Mouse (Mus musculus): Measurements from ENCODE around the gene Mmp2. TPM values are rescaled to one million over a fixed set of nuclear protein-coding genes. Genes with fewer than 3 reads are reported as not detected.

The Mmp2 gene
- total RNA-seq, 1 experiment, result 54.8 TPM

DNA sequence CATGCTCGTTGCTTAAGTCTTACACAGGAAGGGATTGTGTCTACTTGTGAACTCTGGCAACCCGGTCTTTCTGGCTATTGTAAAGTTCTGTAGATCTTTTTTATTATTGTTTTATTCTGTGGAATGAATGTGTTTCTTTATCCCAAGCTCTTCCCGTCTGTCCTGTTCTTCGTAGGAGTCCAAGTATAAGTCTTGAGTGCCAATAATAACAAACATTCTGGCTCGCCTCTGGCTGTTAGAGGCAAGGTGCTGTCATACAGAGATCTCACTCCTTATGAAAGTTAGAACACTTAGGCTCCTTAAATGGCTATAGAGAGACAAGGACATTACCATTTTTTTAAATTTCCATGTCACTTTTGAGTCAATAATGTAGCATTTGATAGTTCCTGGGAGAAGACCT lies 69.5 kb downstream of the Mmp2 start:
- no peaks in the 10 kb centered on the region for H3K9me3 ChIP-seq (ENCODE audit: control insufficient read depth, insufficient read depth, low read depth, low read length)
- in situ Hi-C loops (cut with MboI; ENCODE audit: low sequenced_read_pairs in 2 of 2, unreplicated experiment in 2 of 2), result no loop called here
- no peak overlapping the region for H3K4me3 ChIP-seq (ENCODE audit: insufficient read depth in 1 of 2, low read depth in 1 of 2, low read length in 2 of 2, poor library complexity in 1 of 2, severe bottlenecking in 1 of 2)
- TF ChIP-seq HCFC1 (IDR thresholded peaks at IDR 0.05; ENCODE audit: borderline replicate concordance, insufficient read depth, low read length) (no peak), CHD2 (IDR thresholded peaks at IDR 0.05; ENCODE audit: low read depth, low read length) (no peak), ZC3H11A (IDR thresholded peaks at IDR 0.05; ENCODE audit: borderline replicate concordance, low read depth, low read length) (no peak), ZNF384 (IDR thresholded peaks at IDR 0.05; ENCODE audit: low read depth, low read length) (no peak), MAFK (IDR thresholded peaks at IDR 0.05; ENCODE audit: insufficient read depth, low read depth, low read length) (no peak)
- H3K4me1 ChIP-seq (ENCODE audit: control insufficient read depth in 2 of 2, insufficient read depth in 2 of 2, low read length in 2 of 2, poor library complexity in 1 of 2), result no peaks in the 10 kb centered on the region
- DNase-seq (ENCODE audit: low read depth, low spot score), result no peak
- no peak overlapping the region for H3K27ac ChIP-seq (ENCODE audit: insufficient read depth, low read depth, low read length, poor library complexity, severe bottlenecking)
- H3K36me3 ChIP-seq (ENCODE audit: control insufficient read depth, insufficient read depth, low read length, poor library complexity, severe bottlenecking), result no peaks in the 10 kb centered on the region
- H3K9ac ChIP-seq (ENCODE audit: insufficient read depth, low read depth, low read length, poor library complexity, severe bottlenecking), result no peak overlapping the region

DNA sequence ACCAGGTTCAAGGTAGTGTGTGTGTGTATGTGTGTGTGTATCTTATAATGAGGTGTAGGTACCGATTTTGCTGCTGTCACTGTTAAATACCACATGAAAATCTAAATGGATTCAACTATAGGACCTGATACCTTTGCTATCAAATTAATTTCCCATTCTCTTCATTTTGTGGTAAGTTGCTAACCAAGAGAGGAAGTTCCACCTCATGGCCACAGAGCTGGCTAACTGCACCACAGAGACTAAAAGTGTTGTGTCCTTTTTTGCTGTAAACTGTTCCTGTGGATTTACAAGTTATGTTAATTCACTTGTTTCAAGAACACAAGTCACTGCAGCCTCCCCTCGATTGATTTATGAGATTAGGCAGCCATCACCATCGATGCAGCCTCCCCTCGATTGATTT lies 70.7 kb downstream of the Mmp2 start:
- in situ Hi-C loops (cut with MboI; ENCODE audit: low sequenced_read_pairs in 2 of 2, unreplicated experiment in 2 of 2), result no loop called here

DNA sequence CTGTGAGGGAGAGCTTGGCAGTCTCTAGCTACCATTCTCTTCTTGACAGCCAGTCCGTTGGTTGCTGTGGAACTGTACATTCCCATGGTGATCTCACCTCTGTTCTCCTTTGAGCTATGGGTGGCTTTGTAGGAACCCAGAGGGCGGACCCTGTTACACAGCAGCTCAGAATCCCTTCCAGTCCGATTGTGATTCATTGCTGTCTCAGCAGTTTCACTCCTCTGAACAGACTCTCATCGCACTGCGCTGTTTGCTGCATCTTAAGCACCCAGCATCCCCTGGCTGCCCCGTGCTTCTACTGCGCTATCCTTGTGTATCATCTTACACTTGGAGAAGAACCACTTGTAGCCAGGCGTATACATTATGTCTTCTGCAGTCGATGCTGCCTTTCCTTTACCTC lies 72.5 kb downstream of the Mmp2 start:
- H3K9ac ChIP-seq (ENCODE audit: insufficient read depth, low read depth, low read length, poor library complexity, severe bottlenecking), result no peak overlapping the region

More for the DNA sequence above, 70.7 kb downstream of the Mmp2 start:
- no peak for DNase-seq (ENCODE audit: low read depth, low spot score)
- Histone ChIP-seq H3K27ac (ENCODE audit: insufficient read depth, low read depth, low read length, poor library complexity, severe bottlenecking) (no peak overlapping the region), H3K9ac (ENCODE audit: insufficient read depth, low read depth, low read length, poor library complexity, severe bottlenecking) (no peak overlapping the region), H3K4me3 (ENCODE audit: insufficient read depth in 1 of 2, low read depth in 1 of 2, low read length in 2 of 2, poor library complexity in 1 of 2, severe bottlenecking in 1 of 2) (no peak overlapping the region), H3K36me3 (ENCODE audit: control insufficient read depth, insufficient read depth, low read length, poor library complexity, severe bottlenecking) (no peaks in the 10 kb centered on the region), H3K4me1 (ENCODE audit: control insufficient read depth in 2 of 2, insufficient read depth in 2 of 2, low read length in 2 of 2, poor library complexity in 1 of 2) (no peaks in the 10 kb centered on the region), H3K9me3 (ENCODE audit: control insufficient read depth, insufficient read depth, low read depth, low read length) (no peaks in the 10 kb centered on the region)
- TF ChIP-seq ZNF384 (IDR thresholded peaks at IDR 0.05; ENCODE audit: low read depth, low read length), result no peak
- TF ChIP-seq ZC3H11A (IDR thresholded peaks at IDR 0.05; ENCODE audit: borderline replicate concordance, low read depth, low read length), result no peak
- no peak for TF ChIP-seq MAFK (IDR thresholded peaks at IDR 0.05; ENCODE audit: insufficient read depth, low read depth, low read length)
- TF ChIP-seq CHD2 (IDR thresholded peaks at IDR 0.05; ENCODE audit: low read depth, low read length), result no peak
- no peak for TF ChIP-seq HCFC1 (IDR thresholded peaks at IDR 0.05; ENCODE audit: borderline replicate concordance, insufficient read depth, low read length)

DNA sequence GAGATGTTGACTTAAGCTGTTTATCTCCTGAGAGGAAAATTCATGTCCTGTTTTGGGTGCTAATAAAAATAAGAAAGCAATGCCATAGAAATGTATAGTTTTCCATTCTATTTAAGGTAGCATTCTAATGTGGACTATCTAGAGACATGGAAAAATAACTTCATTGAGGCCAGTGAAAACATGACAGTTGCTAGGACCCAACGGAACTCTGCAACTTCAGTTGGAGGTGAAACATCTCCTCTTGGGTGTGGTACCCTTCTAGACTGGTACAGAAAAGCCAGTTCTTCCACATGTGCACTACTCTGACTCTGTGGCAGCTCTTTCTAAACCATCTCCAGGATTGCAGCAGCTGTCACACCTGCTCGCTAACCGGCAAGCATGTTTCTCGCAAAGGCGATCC lies 74.0 kb downstream of the Mmp2 start, which contains the start of gene Capns2:
Gene Capns2, plus strand, starts transcription at position 301 of the 400 bp plus-strand sequence.
- H3K36me3 ChIP-seq (ENCODE audit: control insufficient read depth, insufficient read depth, low read length, poor library complexity, severe bottlenecking), result no peaks in the 10 kb centered on the region
- no peak for DNase-seq (ENCODE audit: low read depth, low spot score)
- H3K27ac ChIP-seq (ENCODE audit: insufficient read depth, low read depth, low read length, poor library complexity, severe bottlenecking), result no peak within 1 kb of the TSS
- TF ChIP-seq CHD2 (IDR thresholded peaks at IDR 0.05; ENCODE audit: low read depth, low read length), result no peak
- TF ChIP-seq ZC3H11A (IDR thresholded peaks at IDR 0.05; ENCODE audit: borderline replicate concordance, low read depth, low read length), result no peak
- no peak for TF ChIP-seq HCFC1 (IDR thresholded peaks at IDR 0.05; ENCODE audit: borderline replicate concordance, insufficient read depth, low read length)
- no peak for TF ChIP-seq MAFK (IDR thresholded peaks at IDR 0.05; ENCODE audit: insufficient read depth, low read depth, low read length)
- TF ChIP-seq ZNF384 (IDR thresholded peaks at IDR 0.05; ENCODE audit: low read depth, low read length), result no peak
- in situ Hi-C loops (cut with MboI; ENCODE audit: low sequenced_read_pairs in 2 of 2, unreplicated experiment in 2 of 2), result no loop called here
- no peak within 1 kb of the TSS for H3K4me3 ChIP-seq (ENCODE audit: insufficient read depth in 1 of 2, low read depth in 1 of 2, low read length in 2 of 2, poor library complexity in 1 of 2, severe bottlenecking in 1 of 2)
- H3K9ac ChIP-seq (ENCODE audit: insufficient read depth, low read depth, low read length, poor library complexity, severe bottlenecking), result no peak within 1 kb of the TSS
- H3K4me1 ChIP-seq (ENCODE audit: control insufficient read depth in 2 of 2, insufficient read depth in 2 of 2, low read length in 2 of 2, poor library complexity in 1 of 2), result no peaks in the 10 kb centered on the region
- H3K9me3 ChIP-seq (ENCODE audit: control insufficient read depth, insufficient read depth, low read depth, low read length), result no peaks in the 10 kb centered on the region

More for the DNA sequence above, 72.5 kb downstream of the Mmp2 start:
- DNase-seq (ENCODE audit: low read depth, low spot score), result no peak
- no peaks in the 10 kb centered on the region for H3K9me3 ChIP-seq (ENCODE audit: control insufficient read depth, insufficient read depth, low read depth, low read length)
- H3K27ac ChIP-seq (ENCODE audit: insufficient read depth, low read depth, low read length, poor library complexity, severe bottlenecking), result no peak overlapping the region
- H3K4me3 ChIP-seq (ENCODE audit: insufficient read depth in 1 of 2, low read depth in 1 of 2, low read length in 2 of 2, poor library complexity in 1 of 2, severe bottlenecking in 1 of 2), result no peak overlapping the region
- no peaks in the 10 kb centered on the region for H3K36me3 ChIP-seq (ENCODE audit: control insufficient read depth, insufficient read depth, low read length, poor library complexity, severe bottlenecking)
- TF ChIP-seq ZC3H11A (IDR thresholded peaks at IDR 0.05; ENCODE audit: borderline replicate concordance, low read depth, low read length) (no peak), MAFK (IDR thresholded peaks at IDR 0.05; ENCODE audit: insufficient read depth, low read depth, low read length) (peak; percentile 78; the same call in 1 of the 2 replicates)
- in situ Hi-C loops (cut with MboI; ENCODE audit: low sequenced_read_pairs in 2 of 2, unreplicated experiment in 2 of 2), result no loop called here
- no peaks in the 10 kb centered on the region for H3K4me1 ChIP-seq (ENCODE audit: control insufficient read depth in 2 of 2, insufficient read depth in 2 of 2, low read length in 2 of 2, poor library complexity in 1 of 2)

DNA sequence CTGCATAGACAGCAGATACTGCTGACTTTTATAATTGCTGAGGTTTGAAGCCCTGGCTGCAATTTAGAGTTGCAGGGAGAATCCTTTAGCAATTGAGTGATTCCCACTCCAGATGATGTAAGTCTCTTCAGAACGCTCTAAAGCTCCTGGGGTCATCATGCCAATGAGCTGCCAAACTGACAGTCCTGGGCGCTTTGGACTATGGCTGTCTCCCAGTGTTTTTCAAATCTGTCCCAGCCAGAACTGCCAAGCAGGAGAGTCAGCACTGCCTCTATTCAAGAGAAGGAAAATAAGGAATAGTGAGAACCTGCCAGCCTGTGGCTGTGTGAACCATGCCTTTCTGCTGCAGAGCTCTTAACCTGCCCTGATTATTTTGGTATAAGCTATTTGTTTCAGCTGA lies 75.9 kb downstream of the Mmp2 start:
- TF ChIP-seq ZC3H11A (IDR thresholded peaks at IDR 0.05; ENCODE audit: borderline replicate concordance, low read depth, low read length) (no peak), CHD2 (IDR thresholded peaks at IDR 0.05; ENCODE audit: low read depth, low read length) (no peak), ZNF384 (IDR thresholded peaks at IDR 0.05; ENCODE audit: low read depth, low read length) (no peak), MAFK (IDR thresholded peaks at IDR 0.05; ENCODE audit: insufficient read depth, low read depth, low read length) (no peak), HCFC1 (IDR thresholded peaks at IDR 0.05; ENCODE audit: borderline replicate concordance, insufficient read depth, low read length) (no peak)
- DNase-seq (ENCODE audit: low read depth, low spot score), result no peak
- H3K4me1 ChIP-seq (ENCODE audit: control insufficient read depth in 2 of 2, insufficient read depth in 2 of 2, low read length in 2 of 2, poor library complexity in 1 of 2), result no peaks in the 10 kb centered on the region

More for the DNA sequence above, 75.9 kb downstream of the Mmp2 start:
- Histone ChIP-seq H3K36me3 (ENCODE audit: control insufficient read depth, insufficient read depth, low read length, poor library complexity, severe bottlenecking) (no peaks in the 10 kb centered on the region), H3K9ac (ENCODE audit: insufficient read depth, low read depth, low read length, poor library complexity, severe bottlenecking) (no peak overlapping the region), H3K9me3 (ENCODE audit: control insufficient read depth, insufficient read depth, low read depth, low read length) (no peaks in the 10 kb centered on the region), H3K4me3 (ENCODE audit: insufficient read depth in 1 of 2, low read depth in 1 of 2, low read length in 2 of 2, poor library complexity in 1 of 2, severe bottlenecking in 1 of 2) (no peak overlapping the region), H3K27ac (ENCODE audit: insufficient read depth, low read depth, low read length, poor library complexity, severe bottlenecking) (no peak overlapping the region)
- in situ Hi-C loops (cut with MboI; ENCODE audit: low sequenced_read_pairs in 2 of 2, unreplicated experiment in 2 of 2), result no loop called here

Other genes with a start within 250 kb of the Mmp2 start
- gene Irx6, start 153.0 kb upstream of the Mmp2 start, total RNA-seq (2012; rRNA removed), result not detected in 2 replicates
- gene Lpcat2, start 28.0 kb downstream of the Mmp2 start, total RNA-seq (2012; rRNA removed), result 1.8 and 2.5 TPM in 2 replicates
- 0.67 and 0.85 TPM in 2 replicates for gene Capns2, start 74.1 kb downstream of the Mmp2 start, total RNA-seq (2012; rRNA removed)
- gene Slc6a2, start 132.8 kb downstream of the Mmp2 start, total RNA-seq (2012; rRNA removed), result 0.05 and 0.62 TPM in 2 replicates
- gene Ces1a, start 220.9 kb downstream of the Mmp2 start, total RNA-seq (2012; rRNA removed), result 0.27 TPM in 1 of 2 replicates, not detected in the other